Mouse (Mus musculus): ENCODE results near the gene Clcn1. TPM values are rescaled to one million over a fixed set of nuclear protein-coding genes. Genes with fewer than 3 reads are reported as not detected.

Gene Clcn1
- total RNA-seq (2023) = 0.11 and 0.32 TPM in 2 replicates

DNA sequence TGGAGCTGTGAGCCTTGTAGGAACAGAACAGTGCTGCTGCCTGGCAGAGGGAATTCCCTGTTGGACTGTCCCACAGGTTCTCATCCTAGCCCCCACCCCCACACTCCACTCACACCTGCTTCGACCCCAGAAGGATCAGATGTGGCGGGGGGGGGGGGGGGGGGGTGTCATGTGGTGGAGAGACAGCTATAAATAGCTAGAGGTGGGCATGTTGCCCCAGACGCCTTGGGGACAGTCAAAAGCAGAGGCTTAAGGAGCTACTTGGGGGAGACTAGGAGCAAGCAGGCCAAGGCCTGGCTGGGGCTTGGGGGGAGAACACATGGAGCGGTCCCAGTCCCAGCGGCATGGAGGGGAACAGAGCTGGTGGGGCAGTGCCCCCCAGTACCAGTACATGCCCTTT lies at the start of gene Clcn1:
Clcn1 (plus strand) TSS at position 238 of the 400 bp plus-strand sequence.

GRCm38 (mm10) chr6:42245711-42246353 lies 40.7 kb upstream of the Clcn1 start, which contains the start of gene Gstk1:
Gstk1 (plus strand) TSS chr6:42245935.

DNA sequence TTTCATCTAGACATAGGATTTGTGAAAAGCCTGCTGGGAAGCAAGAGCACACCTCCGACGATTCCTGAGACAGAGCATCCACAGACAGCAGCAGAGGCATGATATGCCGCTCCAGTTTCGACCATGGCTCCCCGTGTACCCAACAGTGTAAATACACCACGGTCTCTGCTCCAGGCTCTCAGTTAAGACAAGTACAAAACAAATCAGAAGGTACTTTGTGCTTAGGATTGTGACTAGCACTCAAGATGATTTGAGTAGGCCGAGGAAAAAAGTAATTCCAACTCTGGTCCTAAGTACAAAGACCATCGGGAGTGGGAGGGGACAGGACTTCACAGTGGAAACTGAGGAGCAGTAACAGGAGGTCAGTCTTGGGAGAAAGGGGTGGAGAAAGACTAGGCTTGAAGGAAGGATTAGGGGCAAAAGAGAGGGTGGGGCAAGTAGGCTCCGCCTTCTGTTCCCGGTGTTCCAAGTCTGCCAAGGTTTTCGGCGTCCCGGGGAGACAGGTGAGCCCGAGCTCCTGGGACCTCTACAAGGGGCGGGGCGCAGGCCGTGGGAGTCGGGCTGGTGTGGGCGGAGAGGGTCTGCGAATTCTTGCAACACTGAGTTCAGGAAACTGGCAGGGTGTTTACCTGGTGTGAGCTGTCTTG lies 24.8 kb upstream of the Clcn1 start, which contains the start of gene Tmem139:
Tmem139 (plus strand) TSS at position 447 of the 647 bp plus-strand sequence.

DNA sequence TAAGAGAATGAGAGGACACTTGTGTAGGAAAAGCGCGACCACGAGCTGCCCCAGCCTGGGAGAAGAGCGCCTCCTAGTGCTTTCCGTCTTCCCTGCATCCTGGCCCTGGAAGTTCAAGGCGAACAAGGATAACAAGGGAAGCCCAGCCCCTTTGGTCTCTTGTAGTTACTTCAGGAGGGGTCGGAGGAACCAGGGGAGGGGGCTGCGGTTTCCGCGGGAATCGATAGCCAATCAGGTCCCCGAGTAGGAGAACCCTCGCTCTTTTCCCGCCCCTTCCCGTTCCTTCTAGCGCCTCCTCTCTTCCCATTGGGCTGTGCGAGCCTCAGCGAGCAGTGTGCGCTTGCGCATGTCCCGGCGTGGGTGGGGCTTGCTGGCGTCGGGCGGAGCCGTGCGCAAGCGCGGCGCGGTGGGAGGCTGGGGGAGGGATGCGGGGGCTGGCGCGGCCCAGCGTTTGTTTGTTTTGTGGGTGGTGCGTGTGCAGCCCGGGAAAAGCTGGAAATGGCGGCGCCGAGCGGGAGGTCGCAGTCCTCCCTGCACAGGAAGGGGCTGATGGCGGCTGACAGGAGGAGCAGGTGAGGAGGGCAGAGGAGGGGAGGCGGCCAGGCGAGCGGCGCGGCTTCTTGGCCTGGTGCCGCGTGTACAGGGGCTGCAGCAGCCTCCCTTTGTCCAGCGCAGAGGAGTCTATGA lies 21.7 kb upstream of the Clcn1 start, which contains the start of gene Casp2:
Casp2 (plus strand) TSS at position 360 of the 687 bp plus-strand sequence.

DNA sequence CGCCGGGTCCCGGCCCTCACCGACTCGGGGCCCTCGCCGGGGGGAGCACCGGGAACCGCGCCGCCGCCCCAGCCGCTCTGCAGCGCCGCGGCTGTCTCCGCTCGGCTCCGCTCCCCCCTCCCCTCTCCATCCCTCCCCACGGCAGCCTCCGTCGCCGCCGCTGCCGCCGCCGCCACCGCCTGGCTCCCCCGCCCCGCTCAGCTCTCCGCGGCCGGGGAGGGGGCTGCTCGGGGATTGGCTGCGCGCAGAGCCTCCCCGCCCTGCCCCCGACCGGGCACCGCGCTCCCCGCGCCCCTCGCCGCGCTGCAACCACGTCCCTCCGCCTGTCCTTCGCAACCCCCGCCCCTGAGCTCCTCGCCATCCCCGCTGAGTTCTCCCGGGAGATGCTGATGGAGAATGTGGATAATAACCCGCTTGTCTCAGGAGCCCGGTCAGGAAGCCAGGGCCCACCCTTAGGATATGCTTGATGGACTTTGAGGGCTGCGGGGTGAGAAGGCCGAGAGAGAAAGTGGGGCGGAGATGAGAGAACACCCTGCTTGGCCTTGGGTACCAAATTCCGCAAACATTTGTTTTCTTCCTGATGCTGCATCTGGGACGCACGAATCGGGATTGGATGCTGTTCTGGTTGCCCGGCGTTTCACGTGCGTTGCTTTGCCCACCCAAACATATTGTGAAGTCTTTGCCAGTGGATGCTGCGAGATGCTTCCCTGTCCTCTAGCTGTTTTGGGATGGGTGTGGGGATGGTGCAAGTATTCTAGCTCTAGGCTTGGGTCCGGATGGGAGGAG lies 38.2 kb downstream of the Clcn1 start, which contains the start of gene Fam131b:
Fam131b (minus strand) TSS at position 162 of the 786 bp plus-strand sequence.

GRCm38 (mm10) chr6:42349426-42350020 lies 63.0 kb downstream of the Clcn1 start, which contains the start of gene Zyx:
Zyx (plus strand) TSS chr6:42349630.

Other genes starting within 250 kb of the Clcn1 start
- not detected in 2 replicates for gene Sva, start 248.3 kb upstream of the Clcn1 start, total RNA-seq (2023)
- not detected in 2 replicates for gene Tas2r139, start 145.7 kb upstream of the Clcn1 start, total RNA-seq (2023)
- gene Tas2r144, start 71.4 kb upstream of the Clcn1 start, total RNA-seq (2023) = not detected in 2 replicates
- 4.0 and 4.5 TPM in 2 replicates for gene Gstk1, start 40.8 kb upstream of the Clcn1 start, total RNA-seq (2023)
- gene Tmem139, start 24.7 kb upstream of the Clcn1 start, total RNA-seq (2023) = not detected in 2 replicates
- gene Casp2, start 21.7 kb upstream of the Clcn1 start, total RNA-seq (2023) = 65.5 and 97.9 TPM in 2 replicates
- not detected in 2 replicates for gene Fam131b, start 38.0 kb downstream of the Clcn1 start, total RNA-seq (2023)
- 756 and 770 TPM in 2 replicates for gene Zyx, start 62.9 kb downstream of the Clcn1 start, total RNA-seq (2023)
- gene Epha1, start 86.6 kb downstream of the Clcn1 start, total RNA-seq (2023) = 0.44 and 0.45 TPM in 2 replicates
- gene Tas2r143, start 113.6 kb downstream of the Clcn1 start, total RNA-seq (2023) = 4.8 and 7.0 TPM in 2 replicates
- 4.3 and 9.0 TPM in 2 replicates for gene Tas2r135, start 118.7 kb downstream of the Clcn1 start, total RNA-seq (2023)
- 1.6 and 1.7 TPM in 2 replicates for gene Tas2r126, start 147.8 kb downstream of the Clcn1 start, total RNA-seq (2023)
- gene Olfr458, start 178.5 kb downstream of the Clcn1 start, total RNA-seq (2023) = not detected in 2 replicates
- not detected in 2 replicates for gene Olfr457, start 189.7 kb downstream of the Clcn1 start, total RNA-seq (2023)
- gene Olfr456, start 200.5 kb downstream of the Clcn1 start, total RNA-seq (2023) = not detected in 2 replicates